Mouse (Mus musculus) megakaryocyte, embryonic 14.5 days (primary cell): ENCODE measurements around the gene Asb7. TPM values are rescaled to one million over a fixed set of nuclear protein-coding genes. Genes with fewer than 3 reads are reported as not detected.
A peak's percentile ranks its signal among the peaks of the same experiment; 100 is the strongest.

ENCODE experiments used
- H3K27me3 ChIP-seq: replicated peaks from 2 replicates; pipeline ENCODE3; 2012; ENCODE audit warnings: inconsistent platforms
- H3K36me3 ChIP-seq: replicated peaks from 2 replicates; pipeline ENCODE3; 2012; ENCODE audit warnings: low read length, inconsistent platforms, mixed read lengths
- H3K4me1 ChIP-seq: 2 replicates; pipeline ENCODE4 v1.6.1; 2012; ENCODE audit warnings: inconsistent platforms
- H3K4me3 ChIP-seq: replicated peaks from 2 replicates; pipeline ENCODE3; 2012; ENCODE audit warnings: moderate library complexity, mild to moderate bottlenecking, inconsistent platforms
- H3K9me3 ChIP-seq: 2 replicates; pipeline ENCODE4 v1.6.1; 2012; ENCODE audit warnings: inconsistent platforms
- FLI1 ChIP-seq: IDR thresholded peaks from 2 replicates; pipeline ENCODE4 v1.6.1; 2012; ENCODE audit warnings: low read length, inconsistent platforms, mixed read lengths
- GATA1 ChIP-seq: IDR thresholded peaks from 3 replicates; pipeline ENCODE4 v1.6.1; 2012; ENCODE audit warnings: mixed read lengths, low read length, inconsistent platforms, borderline replicate concordance
- polyA plus RNA-seq: library from polyadenylated mRNA; stranded (reverse); fragments of >175 nt; gene quantifications from 2 replicates; pipeline ENCODE4 v1.2.3, GENCODE M21; 2012; ENCODE audit warnings: low replicate concordance; ENCODE audit not compliant: insufficient read depth

The Asb7 gene
- polyA plus RNA-seq, 1 experiment = 12.0 TPM

- H3K9me3 ChIP-seq = no peaks in the 10 kb centered on the region
- H3K36me3 ChIP-seq = peaks cover 78% of the 10 kb centered on the region
These were observed 15.2 kb upstream of the Asb7 start for GRCm38 (mm10) chr7:66704631-66705030.

DNA sequence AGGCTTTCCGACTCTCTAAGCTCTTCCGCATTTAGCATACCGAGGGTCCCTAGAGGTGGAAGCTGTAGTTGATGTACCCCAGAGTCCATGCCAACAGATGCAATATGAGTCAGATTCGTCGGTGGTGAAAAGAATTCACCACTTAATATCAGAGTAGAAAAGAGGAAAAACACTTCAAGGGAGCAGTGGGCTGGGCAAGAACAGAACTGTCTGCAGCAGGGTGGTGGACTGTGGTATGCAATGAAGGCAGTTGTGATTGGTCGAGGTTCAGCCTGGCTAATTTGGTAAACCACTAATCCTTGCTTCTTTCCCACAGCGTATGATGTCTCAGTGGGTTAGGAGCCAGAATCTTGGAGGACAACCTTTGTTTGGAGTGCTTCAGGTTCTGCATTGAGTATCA, 13.3 kb upstream of the Asb7 start:
- TF ChIP-seq GATA1 (no peak), FLI1 (no peak)
- peaks cover 76% of the 10 kb centered on the region for H3K36me3 ChIP-seq

More at GRCm38 (mm10) chr7:66704631-66705030, 15.2 kb upstream of the Asb7 start:
- Histone ChIP-seq H3K4me1 (peaks cover 21% of the 10 kb centered on the region), H3K27me3 (no peaks in the 10 kb centered on the region), H3K4me3 (no peak overlapping the region)
- TF ChIP-seq GATA1 (no peak), FLI1 (no peak)

GRCm38 (mm10) chr7:66694467-66694866, 5.1 kb upstream of the Asb7 start:
- Histone ChIP-seq H3K27me3 (no peaks in the 10 kb centered on the region), H3K4me3 (no peak overlapping the region), H3K36me3 (peaks cover 30% of the 10 kb centered on the region), H3K9me3 (no peaks in the 10 kb centered on the region), H3K4me1 (peaks cover 45% of the 10 kb centered on the region)
- TF ChIP-seq FLI1 = no peak
- TF ChIP-seq GATA1 = no peak

More for the DNA sequence above, 13.3 kb upstream of the Asb7 start:
- no peak overlapping the region for H3K4me3 ChIP-seq
- no peaks in the 10 kb centered on the region for H3K27me3 ChIP-seq
- H3K9me3 ChIP-seq = no peaks in the 10 kb centered on the region
- H3K4me1 ChIP-seq = peaks cover 31% of the 10 kb centered on the region

DNA sequence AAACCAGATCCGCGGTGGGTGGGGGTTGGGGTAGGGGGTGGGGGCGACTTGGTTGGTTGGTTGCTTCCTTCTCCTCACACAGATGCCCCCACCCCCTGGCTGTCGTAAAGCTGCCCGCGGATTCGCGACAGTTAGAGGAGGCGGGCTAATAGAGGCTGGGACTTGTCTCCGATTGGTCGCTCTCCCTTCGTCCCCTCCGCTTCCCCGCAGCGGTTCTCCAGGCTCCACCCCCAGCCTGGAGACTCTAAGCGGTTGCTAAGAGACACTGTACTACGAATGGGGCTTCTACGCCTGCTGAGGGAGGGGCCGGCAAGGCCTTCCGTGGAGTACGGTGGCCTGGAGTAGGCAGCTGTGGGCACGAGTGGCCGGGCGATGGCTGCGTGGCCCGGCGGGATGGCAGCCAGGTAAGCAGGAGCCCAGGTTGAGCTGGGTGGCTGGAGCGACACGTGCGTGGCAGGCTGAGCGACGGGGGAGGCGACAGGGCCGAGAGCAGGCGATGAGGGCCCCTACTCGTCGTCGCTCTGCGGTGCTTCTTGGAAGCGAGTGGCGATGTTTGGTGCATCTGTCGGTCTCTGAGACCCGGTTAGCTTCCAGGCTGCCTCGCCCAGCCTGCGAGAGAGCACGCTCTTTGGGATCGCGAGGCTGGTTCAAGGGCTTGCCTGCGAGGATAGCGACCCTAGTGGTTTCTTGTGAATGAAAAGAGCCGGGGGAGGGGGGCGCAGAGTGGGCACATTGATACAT, 394 bp upstream of the Asb7 start, which contains the start of gene Lins1:
Gene Lins1 (plus strand): TSS at position 270 of the 741 bp plus-strand sequence.
- H3K4me1 ChIP-seq = peaks cover 30% of the 10 kb centered on the region
- peak within 1 kb of the TSS; percentile 100 for H3K4me3 ChIP-seq
- peaks cover 26% of the 10 kb centered on the region for H3K36me3 ChIP-seq
- H3K27me3 ChIP-seq = no peaks in the 10 kb centered on the region
- no peaks in the 10 kb centered on the region for H3K9me3 ChIP-seq
- TF ChIP-seq GATA1 = no peak
- no peak for TF ChIP-seq FLI1

DNA sequence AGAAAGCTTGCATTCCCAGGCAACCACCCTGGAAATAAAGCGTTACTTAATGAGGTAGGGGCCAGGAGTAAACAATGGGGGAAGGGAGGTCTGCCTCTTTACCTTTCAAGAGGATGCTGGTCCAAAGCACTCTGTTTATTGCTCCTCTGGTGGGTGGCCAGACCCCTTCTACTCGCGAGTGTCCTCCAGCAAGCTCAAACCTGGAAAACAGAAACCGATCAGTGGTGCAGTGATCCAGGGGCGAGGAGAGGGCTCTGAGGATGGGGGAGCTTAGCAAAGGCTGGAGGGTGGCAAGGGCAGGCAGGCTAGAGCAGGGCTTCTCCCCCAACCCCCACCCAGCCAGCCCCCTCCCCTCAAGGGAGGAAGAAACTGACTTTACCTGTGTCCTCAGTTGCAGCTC, 675 bp downstream of the Asb7 start:
- TF ChIP-seq FLI1 (no peak), GATA1 (no peak)
- Histone ChIP-seq H3K4me1 (peaks cover 28% of the 10 kb centered on the region), H3K9me3 (no peaks in the 10 kb centered on the region), H3K4me3 (peak overlapping the region; percentile 100), H3K36me3 (peaks cover 30% of the 10 kb centered on the region), H3K27me3 (no peaks in the 10 kb centered on the region)

- Histone ChIP-seq H3K4me1 (no peaks in the 10 kb centered on the region; the same call in 1 of the 2 replicates), H3K4me3 (no peak overlapping the region), H3K36me3 (peaks cover 92% of the 10 kb centered on the region), H3K27me3 (no peaks in the 10 kb centered on the region), H3K9me3 (no peaks in the 10 kb centered on the region)
- TF ChIP-seq GATA1 (no peak), FLI1 (no peak)
These were observed 7.1 kb downstream of the Asb7 start for GRCm38 (mm10) chr7:66682119-66682863.

DNA sequence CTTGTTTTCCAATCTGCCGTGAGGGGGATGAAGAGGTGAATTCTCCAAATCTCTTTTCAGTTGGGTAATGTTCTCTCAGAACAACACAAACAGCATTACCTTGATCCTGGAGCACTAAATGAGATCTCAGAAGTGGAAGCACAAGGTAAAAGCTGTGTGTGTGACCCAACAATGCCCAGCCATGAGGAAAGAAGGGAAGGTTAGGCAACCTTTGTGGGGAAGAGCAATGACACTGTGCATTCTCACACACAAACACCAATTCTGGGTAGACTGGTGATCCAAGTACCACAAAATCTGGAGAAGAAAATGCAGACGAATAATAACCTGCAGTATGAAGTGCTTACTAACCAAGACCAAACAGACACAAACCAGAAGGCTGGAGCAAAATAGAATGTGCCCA, 13.6 kb downstream of the Asb7 start:
- Histone ChIP-seq H3K4me1 (peaks cover 10% of the 10 kb centered on the region), H3K4me3 (no peak overlapping the region), H3K36me3 (peaks cover 100% of the 10 kb centered on the region), H3K27me3 (no peaks in the 10 kb centered on the region), H3K9me3 (no peaks in the 10 kb centered on the region)
- no peak for TF ChIP-seq GATA1
- TF ChIP-seq FLI1 = no peak

DNA sequence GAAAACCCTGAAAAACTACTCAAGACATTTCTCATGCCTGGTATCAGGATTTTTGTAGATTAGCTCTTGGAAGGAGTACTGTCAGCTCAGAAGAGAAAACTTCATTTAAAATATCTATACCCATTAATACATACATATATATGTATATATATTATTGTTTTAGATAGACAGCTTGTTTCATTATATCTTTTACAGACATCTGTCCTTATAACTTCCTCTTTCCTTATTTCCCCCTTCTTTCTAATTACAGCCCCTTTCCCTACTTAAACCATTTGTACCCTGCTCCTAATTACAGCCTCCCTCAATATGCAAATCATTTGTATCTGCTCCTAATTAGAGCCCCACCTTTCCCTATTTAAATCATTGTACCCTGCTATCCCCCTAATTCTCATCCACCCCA, 22.3 kb downstream of the Asb7 start:
- Histone ChIP-seq H3K4me3 (no peak overlapping the region), H3K36me3 (peaks cover 61% of the 10 kb centered on the region), H3K9me3 (no peaks in the 10 kb centered on the region), H3K27me3 (no peaks in the 10 kb centered on the region), H3K4me1 (peaks cover 22% of the 10 kb centered on the region)
- TF ChIP-seq FLI1 = no peak
- no peak for TF ChIP-seq GATA1

- no peak overlapping the region for H3K4me3 ChIP-seq
- no peaks in the 10 kb centered on the region for H3K27me3 ChIP-seq
- H3K4me1 ChIP-seq = peaks cover 34% of the 10 kb centered on the region
- peaks cover 61% of the 10 kb centered on the region for H3K36me3 ChIP-seq
- TF ChIP-seq GATA1 = no peak
- TF ChIP-seq FLI1 = no peak
- no peaks in the 10 kb centered on the region for H3K9me3 ChIP-seq
These were observed 25.8 kb downstream of the Asb7 start for GRCm38 (mm10) chr7:66663548-66663947.

DNA sequence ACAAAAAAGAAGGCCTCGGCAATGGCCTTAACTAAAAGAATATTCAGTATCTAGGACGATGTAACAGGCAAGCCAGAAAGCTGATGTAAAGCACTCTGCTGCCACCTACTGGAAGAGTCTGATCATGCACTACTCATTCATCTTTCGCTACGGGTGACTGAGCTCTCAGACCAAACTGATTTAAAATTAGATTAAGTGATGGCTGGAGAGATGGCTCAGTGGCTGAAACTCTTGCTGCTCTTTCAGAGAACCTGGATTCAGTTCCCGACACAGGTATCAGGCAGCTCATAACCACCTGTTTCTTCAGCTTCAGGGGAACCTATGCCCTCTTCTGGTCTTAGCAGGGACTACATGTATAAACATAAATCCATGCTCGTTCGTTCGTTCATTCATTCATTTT, 27.8 kb downstream of the Asb7 start:
- H3K9me3 ChIP-seq = no peaks in the 10 kb centered on the region
- no peaks in the 10 kb centered on the region for H3K27me3 ChIP-seq
- H3K36me3 ChIP-seq = peaks cover 75% of the 10 kb centered on the region
- peaks cover 32% of the 10 kb centered on the region for H3K4me1 ChIP-seq
- peak overlapping the region; percentile 84 for H3K4me3 ChIP-seq
- TF ChIP-seq GATA1 (no peak), FLI1 (no peak)
